8 mouse cellular contexts compared by ENCODE assay signal in genomic region chr10:79613578-79614304, GRCm38 (mm10). TPM values are rescaled to one million over a fixed set of nuclear protein-coding genes. Genes with fewer than 3 reads are reported as not detected.
A peak's percentile ranks its signal among the peaks of the same experiment; 100 is the strongest.
DNase-seq lines count a peak whose midpoint lies in the region; ATAC-seq and TF ChIP-seq lines count a peak whose summit lies in the region.

Gene C2cd4c, minus strand, starts transcription at chr10:79614025.

- no peak for TF ChIP-seq CTCF in kidney, postnatal 0 days (IDR thresholded peaks at IDR 0.05; ENCODE audit: low read depth)
- TF ChIP-seq CTCF in liver, adult 2 months (IDR thresholded peaks at IDR 0.05; ENCODE audit: low read depth, low read length), result no peak
- TF ChIP-seq CTCF in midbrain, postnatal 0 days (IDR thresholded peaks at IDR 0.05), result no peak

- under 1% methylated on average over 60 of the region's 60 CpGs for WGBS in embryonic facial prominence, embryonic 10.5 days
- 1% methylated on average over 59 of the region's 60 CpGs for WGBS in heart, embryonic 13.5 days
- WGBS in kidney, postnatal 0 days, result 1% methylated on average over 60 of the region's 60 CpGs
- 2% methylated on average over 60 of the region's 60 CpGs for WGBS in liver, adult 2 months
- under 1% methylated on average over 53 of the region's 60 CpGs for WGBS in midbrain, postnatal 0 days

- no peaks in the 10 kb centered on the region for H3K9me3 ChIP-seq in embryonic facial prominence, embryonic 10.5 days
- no peaks in the 10 kb centered on the region for H3K9me3 ChIP-seq in heart, embryonic 13.5 days
- H3K9me3 ChIP-seq in kidney, postnatal 0 days (replicated peaks; ENCODE audit: low read length), result no peaks in the 10 kb centered on the region
- H3K9me3 ChIP-seq in midbrain, postnatal 0 days (ENCODE audit: low read length), result no peaks in the 10 kb centered on the region

- H3K79me2 ChIP-seq in liver, adult 2 months (ENCODE audit: control insufficient read depth, insufficient read depth, low read length), result no peaks in the 10 kb centered on the region

- no peaks in the 10 kb centered on the region for H3K36me3 ChIP-seq in embryonic facial prominence, embryonic 10.5 days (replicated peaks)
- no peaks in the 10 kb centered on the region for H3K36me3 ChIP-seq in heart, embryonic 13.5 days
- H3K36me3 ChIP-seq in kidney, postnatal 0 days (ENCODE audit: insufficient read depth, low read length), result no peaks in the 10 kb centered on the region
- no peaks in the 10 kb centered on the region for H3K36me3 ChIP-seq in liver, adult 2 months (ENCODE audit: control insufficient read depth, insufficient read depth, low read length)
- H3K36me3 ChIP-seq in midbrain, postnatal 0 days (ENCODE audit: insufficient read depth, low read length), result no peaks in the 10 kb centered on the region

- peaks cover 60% of the 10 kb centered on the region for H3K27me3 ChIP-seq in embryonic facial prominence, embryonic 10.5 days (replicated peaks; ENCODE audit: low read depth, poor library complexity, severe bottlenecking)
- peaks cover 68% of the 10 kb centered on the region for H3K27me3 ChIP-seq in heart, embryonic 13.5 days (replicated peaks)
- H3K27me3 ChIP-seq in kidney, postnatal 0 days (ENCODE audit: insufficient read depth, low read length), result peaks cover 20% of the 10 kb centered on the region; the same call in 1 of the 2 replicates
- H3K27me3 ChIP-seq in liver, adult 2 months (ENCODE audit: control insufficient read depth, insufficient read depth, low read length), result peaks cover 7% of the 10 kb centered on the region; the same call in 1 of the 2 replicates
- peaks cover 7% of the 10 kb centered on the region for H3K27me3 ChIP-seq in midbrain, postnatal 0 days (ENCODE audit: insufficient read depth, low read length)

- H3K9ac ChIP-seq in heart, embryonic 13.5 days, result peak within 1 kb of the TSS; percentile 74
- peak within 1 kb of the TSS; percentile 52; the same call in 1 of the 2 replicates for H3K9ac ChIP-seq in kidney, postnatal 0 days (ENCODE audit: low read depth, low read length)
- H3K9ac ChIP-seq in liver, adult 2 months (ENCODE audit: low read depth, low read length), result peak within 1 kb of the TSS; percentile 64
- H3K9ac ChIP-seq in midbrain, postnatal 0 days (replicated peaks; ENCODE audit: low read length, poor library complexity, severe bottlenecking), result peak within 1 kb of the TSS; percentile 67

- ATAC-seq in heart, embryonic 13.5 days (ENCODE audit: extremely low read depth, insufficient number of reproducible peaks, low FRiP score, low TSS enrichment), result peak; percentile 19; the same call in 1 of the 2 replicates
- ATAC-seq in kidney, postnatal 0 days (replicated peaks; ENCODE audit: low FRiP score, low read depth), result peak; percentile 87
- peak; percentile 82 for ATAC-seq in midbrain, postnatal 0 days (ENCODE audit: low FRiP score)

- no peak for TF ChIP-seq POLR2A in liver, adult 2 months (IDR thresholded peaks at IDR 0.05; ENCODE audit: extremely low read depth, insufficient read depth, low read length)

- peaks cover 33% of the 10 kb centered on the region for H3K4me1 ChIP-seq in embryonic facial prominence, embryonic 10.5 days
- H3K4me1 ChIP-seq in heart, embryonic 13.5 days, result peaks cover 25% of the 10 kb centered on the region
- peaks cover 10% of the 10 kb centered on the region; the same call in 1 of the 2 replicates for H3K4me1 ChIP-seq in kidney, postnatal 0 days (replicated peaks; ENCODE audit: insufficient read depth, low read length)
- no peaks in the 10 kb centered on the region for H3K4me1 ChIP-seq in liver, adult 2 months (ENCODE audit: control insufficient read depth, insufficient read depth, low read length)
- H3K4me1 ChIP-seq in midbrain, postnatal 0 days (ENCODE audit: insufficient read depth, low read length), result peaks cover 22% of the 10 kb centered on the region; the same call in 1 of the 2 replicates

- H3K4me3 ChIP-seq in embryonic facial prominence, embryonic 10.5 days, result peak within 1 kb of the TSS; percentile 72
- peak within 1 kb of the TSS; percentile 61 for H3K4me3 ChIP-seq in heart, embryonic 13.5 days
- H3K4me3 ChIP-seq in kidney, postnatal 0 days (replicated peaks; ENCODE audit: low read depth, low read length), result peak within 1 kb of the TSS; percentile 47
- peak within 1 kb of the TSS; percentile 56 for H3K4me3 ChIP-seq in liver, adult 2 months (ENCODE audit: insufficient read depth, low read depth, low read length)
- H3K4me3 ChIP-seq in midbrain, postnatal 0 days (ENCODE audit: low read depth, low read length), result peak within 1 kb of the TSS; percentile 68

- peak; percentile 54 to 55 for DNase-seq in B cell, adult 2 months
- DNase-seq in adrenal gland, postnatal 14 days, result peak; percentile 67
- DNase-seq in embryonic facial prominence, embryonic 10.5 days (ENCODE audit: low spot score), result peak; percentile 86
- DNase-seq in kidney, postnatal 0 days (ENCODE audit: low spot score), result peak; percentile 88
- DNase-seq in liver, adult 2 months (ENCODE audit: extremely low read depth, low read depth, low spot score), result peak; percentile 65
- DNase-seq in midbrain, postnatal 0 days (ENCODE audit: low spot score), result peak; percentile 87
- DNase-seq in testis, postnatal 14 days (ENCODE audit: low spot score), result peak; percentile 82

- peak within 1 kb of the TSS; percentile 76 for H3K27ac ChIP-seq in embryonic facial prominence, embryonic 10.5 days (replicated peaks)
- no peak within 1 kb of the TSS for H3K27ac ChIP-seq in heart, embryonic 13.5 days (replicated peaks)
- H3K27ac ChIP-seq in kidney, postnatal 0 days, result no peak within 1 kb of the TSS
- no peak within 1 kb of the TSS for H3K27ac ChIP-seq in liver, adult 2 months (replicated peaks; ENCODE audit: insufficient read depth, low read depth, low read length)
- peak within 1 kb of the TSS; percentile 57 for H3K27ac ChIP-seq in midbrain, postnatal 0 days (ENCODE audit: low read depth, low read length)

- peak within 1 kb of the TSS; percentile 84 for H3K4me2 ChIP-seq in heart, embryonic 13.5 days
- peak within 1 kb of the TSS; percentile 98 for H3K4me2 ChIP-seq in kidney, postnatal 0 days (ENCODE audit: low read length)
- peak within 1 kb of the TSS; percentile 96 for H3K4me2 ChIP-seq in midbrain, postnatal 0 days (ENCODE audit: low read depth, low read length, poor library complexity, severe bottlenecking)

RNA-seq across cellular contexts. Expression of gene C2cd4c, which starts in this region (rescaled TPM):
- 0.08 and 0.11 TPM in 2 replicates for total RNA-seq in adrenal gland, postnatal 14 days (2021)
- polyA plus RNA-seq in embryonic facial prominence, embryonic 10.5 days (2016; fragmentation: Nextera tagmentation; extraction: Ambion mirVana), result 0.03 TPM in 1 of 2 replicates, not detected in the other
- not detected in 2 replicates for polyA plus RNA-seq in heart, embryonic 13.5 days (2015; fragmentation: Nextera tagmentation; extraction: Ambion mirVana)
- 0.03 TPM in 1 of 2 replicates, not detected in the other for polyA plus RNA-seq in kidney, postnatal 0 days (2015; fragmentation: Nextera tagmentation; extraction: Ambion mirVana)
- total RNA-seq in liver, adult 2 months (2014; rRNA removed), result not detected in 2 replicates
- 0.06 and 0.10 TPM in 2 replicates for polyA plus RNA-seq in liver, adult 2 months (2012; rRNA removed)
- total RNA-seq in midbrain, postnatal 0 days (2014; rRNA removed), result 43.6 and 45.2 TPM in 2 replicates
- polyA plus RNA-seq in midbrain, postnatal 0 days (2015; fragmentation: Nextera tagmentation; extraction: Ambion mirVana), result 1.7 and 1.8 TPM in 2 replicates

Comparison
In these comparisons a context has a peak if more than half of its experiments do, and no peak if none do; other contexts are left out.
1. RNA of gene C2cd4c (total RNA-seq): 43.6 to 45.2 TPM in midbrain, postnatal 0 days; 0.08 to 0.11 TPM in adrenal gland, postnatal 14 days and not detected in liver, adult 2 months; every median in the first group is over 10 times any median in the second.
2. Peak in DNase-seq in adrenal gland, postnatal 14 days; RNA of the gene not detected or under 1 TPM.
3. Peak in DNase-seq, H3K4me3 ChIP-seq and H3K27ac ChIP-seq in embryonic facial prominence, embryonic 10.5 days; RNA of the gene not detected or under 1 TPM.
4. Peak in ATAC-seq, H3K4me3 ChIP-seq, H3K9ac ChIP-seq and H3K4me2 ChIP-seq in heart, embryonic 13.5 days; RNA of the gene not detected or under 1 TPM.
5. Peak in DNase-seq, ATAC-seq, H3K4me3 ChIP-seq, H3K9ac ChIP-seq and H3K4me2 ChIP-seq in kidney, postnatal 0 days; RNA of the gene not detected or under 1 TPM.
6. Peak in DNase-seq, H3K4me3 ChIP-seq and H3K9ac ChIP-seq in liver, adult 2 months; RNA of the gene not detected or under 1 TPM.
7. ATAC-seq: peak in every context shown above with its lines; median percentile 87 in kidney, postnatal 0 days; 82 in midbrain, postnatal 0 days; 19 in heart, embryonic 13.5 days.
8. Peak in every context shown above with its lines, with median percentiles within 50 percentile points of each other: DNase-seq, H3K4me3 ChIP-seq, H3K4me2 ChIP-seq and H3K9ac ChIP-seq.